Mouse (Mus musculus) retina, postnatal 7 days (tissue): ENCODE data around the gene Gm42742.

Source experiments
- DNase-seq: peaks from one replicate; pipeline ENCODE4 v3.0.0-alpha.2; 2012; ENCODE audit warnings: low read depth, low spot score

The Gm42742 gene

GRCm38 (mm10) chr7:127020031-127020430 is 866 bp downstream of the Gm42742 start:
- DNase-seq, result no peak

- no peak for DNase-seq
Measured at GRCm38 (mm10) chr7:127019306-127019960, 1.5 kb downstream of the Gm42742 start.

- DNase-seq, result no peak
Measured at GRCm38 (mm10) chr7:127018416-127019305, 2.2 kb downstream of the Gm42742 start.

GRCm38 (mm10) chr7:127017950-127018345 is 2.9 kb downstream of the Gm42742 start:
- no peak for DNase-seq

- DNase-seq, result peak; percentile 100
Measured at GRCm38 (mm10) chr7:127016971-127017949, 3.6 kb downstream of the Gm42742 start, which contains the start of gene Pagr1a. Gene Pagr1a (minus strand): TSS chr7:127017352.

DNA sequence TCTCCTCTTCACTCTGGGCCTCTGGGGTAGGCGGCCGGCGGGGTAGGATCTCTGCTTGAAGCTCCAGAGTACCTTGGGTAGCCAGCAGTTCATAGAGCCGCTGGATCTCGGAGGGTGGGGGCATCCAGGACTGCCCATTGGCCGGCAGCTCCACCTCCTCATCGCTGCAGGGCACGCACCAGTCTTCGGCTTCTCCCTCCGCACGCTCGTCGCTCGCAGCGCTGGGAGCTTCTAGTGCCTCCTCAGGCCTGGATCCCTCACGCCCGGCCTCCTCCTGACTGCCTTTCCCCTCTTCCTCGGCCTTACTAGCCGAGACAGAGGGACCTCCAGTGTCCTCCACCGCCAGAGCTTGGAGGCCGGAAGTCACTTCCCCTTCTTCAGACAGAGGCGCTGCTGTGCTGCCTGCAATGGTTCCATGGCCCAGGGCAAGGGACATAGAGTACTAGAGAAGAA is 4.4 kb downstream of the Gm42742 start:
- no peak for DNase-seq

- DNase-seq, result no peak
Measured at GRCm38 (mm10) chr7:127016481-127016485, 4.6 kb downstream of the Gm42742 start, which contains the start of gene Pagr1b. Gene Pagr1b (minus strand): TSS chr7:127016484.

- DNase-seq, result no peak
Measured at GRCm38 (mm10) chr7:127016081-127016480, 4.8 kb downstream of the Gm42742 start.

DNA sequence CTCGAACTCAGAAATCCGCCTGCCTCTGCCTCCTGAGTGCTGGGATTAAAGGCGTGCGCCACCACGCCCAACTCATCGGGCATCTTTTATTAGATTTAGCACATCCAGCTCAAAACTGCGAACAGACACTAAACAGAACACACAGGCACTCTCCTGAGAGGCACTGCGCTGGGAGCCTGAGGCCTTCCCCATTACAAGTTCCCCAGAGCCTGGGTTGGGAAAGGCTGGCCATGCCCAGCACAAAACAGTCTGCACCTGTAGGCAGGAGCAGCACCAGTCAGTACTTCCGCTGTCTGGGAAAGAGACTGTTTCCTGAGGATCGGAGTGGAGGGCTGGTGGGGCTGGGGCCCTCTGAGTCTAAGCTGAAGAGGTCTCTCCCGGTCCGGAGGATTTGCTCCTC is 5.9 kb downstream of the Gm42742 start:
- DNase-seq, result no peak

GRCm38 (mm10) chr7:127014320-127014719 is 6.6 kb downstream of the Gm42742 start, which contains the start of gene Mvp:
Gene Mvp (minus strand): TSS chr7:127014621.
- no peak for DNase-seq

DNA sequence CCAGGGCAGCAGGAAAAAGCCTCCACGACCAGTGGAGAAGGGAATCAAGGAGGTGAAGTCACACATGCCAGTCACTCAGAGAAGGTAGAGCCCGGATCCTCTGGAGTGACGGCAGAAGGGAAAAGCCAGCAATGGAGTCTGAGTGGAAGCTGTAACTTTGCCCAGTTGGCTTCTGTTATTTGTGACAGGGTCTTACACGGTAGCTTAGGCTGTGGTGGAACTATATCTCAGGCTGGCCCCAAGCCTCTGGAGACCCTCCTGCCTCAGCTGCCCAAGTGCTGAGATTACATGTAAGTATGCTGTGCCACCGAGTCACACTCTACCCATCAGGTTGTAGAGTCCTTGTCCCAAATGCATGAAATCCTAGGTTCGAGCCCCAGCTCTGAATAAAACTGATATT is 7.5 kb downstream of the Gm42742 start:
- DNase-seq, result no peak

- DNase-seq, result no peak
Measured at GRCm38 (mm10) chr7:127012845-127013244, 8.1 kb downstream of the Gm42742 start.

DNA sequence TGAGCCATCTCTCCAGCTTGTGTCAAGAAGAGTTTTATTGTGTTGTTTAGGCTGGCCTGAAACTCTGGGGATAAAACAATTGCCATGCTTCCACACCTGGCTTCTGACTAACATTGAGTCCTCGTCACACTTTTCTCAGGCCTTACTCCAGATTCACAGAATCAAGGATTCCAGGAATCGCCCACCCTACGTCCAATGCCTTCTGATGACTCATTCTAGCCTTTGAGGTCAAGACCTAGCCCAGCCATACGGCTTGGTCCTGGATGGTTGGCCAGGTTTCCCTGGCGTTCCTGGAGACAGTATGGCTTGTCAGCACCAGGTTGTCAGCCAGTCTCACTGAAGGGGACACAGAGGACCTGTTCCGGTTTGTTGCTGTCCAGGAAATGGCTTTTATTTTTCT is 8.5 kb downstream of the Gm42742 start:
- DNase-seq, result no peak

DNA sequence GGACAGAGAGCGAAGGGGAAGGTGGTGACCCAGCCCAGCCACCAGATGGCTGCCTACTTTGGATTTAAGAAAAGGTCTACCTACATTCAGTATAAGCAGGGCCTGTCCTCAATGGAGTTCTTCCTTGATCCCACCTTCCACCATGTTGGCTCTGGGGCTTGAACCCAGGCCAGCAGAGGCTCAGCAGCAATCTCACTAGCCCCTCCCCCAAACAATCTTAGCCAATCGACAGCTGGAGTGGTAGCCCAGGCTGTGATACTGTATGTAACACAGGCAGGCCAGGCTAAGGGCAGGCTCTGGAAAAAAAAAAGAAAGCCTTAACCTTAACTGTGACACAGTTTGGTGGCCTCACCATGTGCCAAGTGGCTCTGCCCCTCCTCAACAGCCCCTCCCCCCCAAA is 9.2 kb downstream of the Gm42742 start:
- DNase-seq, result no peak

GRCm38 (mm10) chr7:127011051-127011450 is 9.8 kb downstream of the Gm42742 start:
- DNase-seq, result no peak

DNA sequence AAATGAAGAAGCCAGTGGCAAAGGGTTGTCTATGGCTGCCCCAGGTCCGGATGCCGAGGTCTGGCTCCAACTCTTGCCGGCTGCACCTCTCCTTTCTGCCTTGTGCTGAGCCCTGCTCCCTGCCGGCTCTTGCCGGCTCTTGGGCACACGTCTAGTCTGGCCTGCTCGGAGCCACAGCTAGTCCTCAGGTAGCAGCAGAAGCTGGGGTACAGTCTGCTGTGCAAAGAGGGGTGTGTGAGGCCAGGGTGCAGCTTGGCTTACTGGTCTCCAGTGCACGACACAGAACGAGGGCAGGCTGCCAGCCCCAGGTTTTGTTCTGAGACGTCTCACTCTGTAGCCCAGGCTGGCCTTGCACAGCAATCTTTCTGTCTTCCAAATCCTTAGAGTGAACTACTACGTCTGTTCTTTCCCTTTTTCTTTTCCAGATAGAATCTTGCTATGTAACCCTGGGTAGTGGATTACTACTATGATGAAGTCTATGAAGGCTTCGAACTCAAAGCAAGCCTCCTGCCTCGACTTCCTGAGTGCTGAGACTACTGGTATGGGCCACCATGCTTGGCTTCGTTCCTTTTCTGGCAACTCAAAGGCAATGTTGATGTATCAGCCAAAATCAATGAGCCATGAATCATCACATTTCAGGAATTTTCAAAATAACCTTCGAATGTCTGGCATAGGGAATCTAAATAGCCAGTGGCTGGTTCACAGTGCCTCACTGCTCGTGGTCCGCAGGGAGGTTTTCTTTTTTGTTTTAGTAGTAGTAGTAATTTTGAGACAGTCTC is 11.4 kb downstream of the Gm42742 start:
- DNase-seq, result no peak

DNA sequence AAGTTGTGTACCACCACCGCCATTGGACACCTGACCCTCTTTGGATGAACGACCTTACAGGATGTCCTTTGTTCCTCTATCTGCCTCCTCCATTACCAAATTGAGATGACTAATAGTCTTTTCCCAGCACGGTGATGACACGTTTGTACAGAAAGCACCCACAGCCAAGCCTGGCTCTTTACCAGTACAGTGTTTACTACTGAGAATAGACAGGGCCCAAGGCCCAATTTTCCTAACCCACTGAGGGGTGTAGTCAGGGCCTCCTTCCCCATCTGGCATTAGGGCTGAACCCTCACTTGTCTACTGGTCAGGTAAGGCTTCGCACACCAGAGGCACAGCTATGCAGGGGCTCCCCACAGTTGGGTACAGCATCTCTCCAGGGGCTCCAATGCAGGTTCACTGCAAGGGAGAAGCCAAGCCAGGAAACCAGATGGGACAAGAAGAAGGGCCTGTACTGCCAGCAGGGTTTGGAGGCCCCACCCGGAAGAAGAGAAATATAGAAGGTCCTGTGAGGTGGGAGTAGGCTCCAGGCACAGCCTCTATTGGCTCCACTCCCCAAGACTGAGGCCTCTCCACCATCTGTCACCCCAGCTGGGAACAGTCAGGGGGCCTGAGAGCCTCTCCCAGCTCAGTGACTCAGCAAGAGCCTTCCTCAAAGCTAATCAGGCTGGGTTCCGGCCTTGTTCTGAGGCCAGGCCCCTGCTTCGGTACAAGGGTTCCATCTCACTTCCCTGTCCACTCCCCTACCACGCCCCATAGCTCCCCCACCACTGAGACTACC is 12.5 kb downstream of the Gm42742 start:
- no peak for DNase-seq

DNA sequence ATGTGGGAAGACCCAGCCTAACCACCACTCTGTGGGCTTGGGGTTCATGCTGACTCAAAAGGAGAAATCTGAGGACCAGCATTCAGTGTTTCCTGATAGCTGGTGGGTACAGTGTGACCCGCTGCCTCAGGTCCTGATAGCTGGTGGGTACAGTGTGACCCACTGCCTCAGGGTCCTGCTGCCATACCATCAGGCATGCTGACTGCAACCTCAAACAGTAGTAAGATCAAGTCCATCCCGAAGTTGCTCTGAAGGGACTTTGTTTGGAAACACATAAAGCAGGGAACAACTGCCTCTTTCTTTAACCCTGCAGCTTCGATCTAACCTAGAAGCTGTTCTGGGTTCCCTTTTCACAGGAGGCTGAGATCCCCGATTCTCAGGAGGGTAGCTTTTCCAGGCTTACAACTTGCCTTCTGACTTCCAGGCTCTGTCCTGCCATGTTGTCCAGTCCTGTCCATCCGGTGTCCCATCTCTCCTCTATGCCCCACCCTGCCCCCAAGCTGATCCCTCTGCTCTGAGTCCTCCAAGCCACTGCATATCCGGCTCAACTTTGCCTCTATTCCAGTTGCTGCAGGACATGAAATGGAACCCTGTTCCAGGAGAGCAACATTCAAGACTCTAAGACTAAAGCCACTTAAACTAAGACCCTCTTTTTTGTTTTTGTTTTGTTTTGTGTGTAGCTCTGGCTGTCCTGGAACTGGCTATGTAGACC is 13.4 kb downstream of the Gm42742 start:
- no peak for DNase-seq

DNA sequence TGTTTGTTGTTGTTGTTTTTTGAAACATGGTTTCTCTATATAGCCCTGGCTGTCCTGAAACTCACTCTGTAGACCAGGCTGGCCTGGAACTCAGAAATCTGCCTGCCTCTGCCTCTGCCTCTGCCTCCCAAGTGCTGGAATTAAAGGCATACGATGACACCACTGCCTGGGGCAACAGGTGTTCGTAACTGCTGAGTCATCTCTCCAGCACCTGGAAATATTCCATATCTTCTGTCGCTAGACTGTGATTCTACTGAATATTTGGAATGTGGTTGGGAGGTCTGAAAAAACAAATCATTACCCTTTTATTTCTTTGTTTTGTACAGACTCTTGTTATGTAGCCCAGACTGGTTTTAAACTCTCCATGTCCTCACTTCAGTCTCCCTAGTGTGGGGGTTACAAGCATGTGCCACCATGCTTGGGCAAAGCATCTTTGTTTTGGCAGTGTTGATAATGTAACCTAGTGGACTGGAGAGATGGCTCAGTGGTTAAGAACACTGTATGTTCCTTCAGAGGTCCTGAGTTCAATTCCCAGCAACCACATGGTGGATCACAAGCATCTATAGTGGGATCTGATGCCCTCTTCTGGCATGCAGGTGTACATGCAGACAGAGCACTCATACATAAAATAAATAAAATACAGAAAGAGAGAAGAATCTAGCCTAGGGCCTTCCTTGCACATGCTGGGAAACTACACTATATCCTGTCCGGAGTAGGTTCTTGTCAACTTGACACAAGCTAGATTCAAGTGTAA is 16.6 kb downstream of the Gm42742 start:
- DNase-seq, result no peak
